Mouse (Mus musculus) spleen, adult 10 weeks (tissue): ENCODE data around the gene Cd5. TPM values are rescaled to one million over a fixed set of nuclear protein-coding genes. Genes with fewer than 3 reads are reported as not detected.

Experiments used
- polyA plus RNA-seq: library from polyadenylated mRNA; stranded (reverse); fragments of 350-450 nt; fragmentation: Illumina TruSeq; extraction: RNeasy Lipid Tissue Mini Kit (QIAGEN cat#74804); gene quantifications from one replicate; pipeline ENCODE4 v1.2.3, GENCODE M21; 2015; ENCODE audit warnings: low replicate concordance; ENCODE audit not compliant: insufficient read depth

The Cd5 gene
- 33.1 TPM for polyA plus RNA-seq

DNA sequence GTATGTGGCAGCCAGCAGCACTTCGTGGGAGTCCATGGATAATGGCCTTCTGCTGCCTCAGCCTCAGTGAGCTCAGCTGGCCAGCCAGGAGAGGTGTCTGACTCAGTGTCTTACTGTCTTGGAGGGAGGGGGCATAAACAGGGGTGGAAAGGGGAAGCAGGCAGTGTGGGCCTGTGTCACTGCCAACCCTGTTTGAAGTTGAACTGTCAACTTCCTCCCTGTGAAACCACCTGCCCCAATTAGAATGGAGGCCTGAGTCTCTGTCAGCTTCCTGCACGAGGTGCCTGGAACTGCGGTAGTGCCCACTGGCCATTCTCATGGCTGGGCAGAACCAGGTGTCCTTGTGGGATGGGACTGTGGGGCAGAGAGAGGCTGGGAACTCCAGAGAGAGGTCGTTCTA is at the start of gene Cd5:
Cd5 (minus strand) TSS at position 192 of the 400 bp plus-strand sequence.

DNA sequence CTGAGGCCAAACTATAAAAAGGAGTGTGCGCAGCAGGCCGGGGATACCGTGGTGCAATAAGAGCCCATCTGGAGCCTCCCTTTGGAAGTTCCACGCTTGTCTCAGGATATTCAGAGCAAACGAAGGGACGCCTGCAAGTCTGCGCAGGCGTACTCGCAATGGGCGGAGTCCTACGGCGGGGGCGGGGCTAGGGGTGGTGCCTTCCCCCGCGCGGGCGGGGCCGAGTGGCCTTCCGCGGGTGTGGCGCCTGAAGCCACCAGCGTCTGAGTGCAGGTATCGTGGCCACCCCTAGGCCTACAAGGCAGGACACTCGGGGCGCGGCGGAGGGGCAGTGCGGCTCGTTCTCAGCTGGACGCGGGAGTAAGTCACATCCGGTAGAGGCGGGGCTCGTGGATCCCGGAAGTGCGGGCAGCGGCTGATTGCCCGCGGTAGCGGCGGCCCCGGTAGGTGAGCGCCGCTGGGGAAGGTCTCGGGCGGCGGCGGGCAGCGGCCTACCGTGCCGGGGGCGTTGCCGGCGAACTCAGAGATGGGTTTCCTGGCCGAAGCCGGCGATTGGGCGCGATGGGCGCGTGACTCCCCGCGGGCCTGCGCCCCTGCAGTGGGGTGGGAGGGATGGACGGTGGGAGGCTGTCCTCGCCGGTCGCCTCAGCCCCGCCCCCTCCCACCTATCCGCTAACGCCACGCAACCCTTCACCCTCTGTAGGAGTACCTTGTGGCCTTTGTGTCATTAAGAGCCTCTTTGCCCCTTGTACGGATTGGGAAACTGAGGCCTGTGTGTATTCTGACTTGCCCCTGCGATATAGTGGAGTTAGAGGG is 50.1 kb downstream of the Cd5 start, which contains the start of gene Vps37c:
Vps37c (plus strand) TSS at position 199 of the 816 bp plus-strand sequence.

DNA sequence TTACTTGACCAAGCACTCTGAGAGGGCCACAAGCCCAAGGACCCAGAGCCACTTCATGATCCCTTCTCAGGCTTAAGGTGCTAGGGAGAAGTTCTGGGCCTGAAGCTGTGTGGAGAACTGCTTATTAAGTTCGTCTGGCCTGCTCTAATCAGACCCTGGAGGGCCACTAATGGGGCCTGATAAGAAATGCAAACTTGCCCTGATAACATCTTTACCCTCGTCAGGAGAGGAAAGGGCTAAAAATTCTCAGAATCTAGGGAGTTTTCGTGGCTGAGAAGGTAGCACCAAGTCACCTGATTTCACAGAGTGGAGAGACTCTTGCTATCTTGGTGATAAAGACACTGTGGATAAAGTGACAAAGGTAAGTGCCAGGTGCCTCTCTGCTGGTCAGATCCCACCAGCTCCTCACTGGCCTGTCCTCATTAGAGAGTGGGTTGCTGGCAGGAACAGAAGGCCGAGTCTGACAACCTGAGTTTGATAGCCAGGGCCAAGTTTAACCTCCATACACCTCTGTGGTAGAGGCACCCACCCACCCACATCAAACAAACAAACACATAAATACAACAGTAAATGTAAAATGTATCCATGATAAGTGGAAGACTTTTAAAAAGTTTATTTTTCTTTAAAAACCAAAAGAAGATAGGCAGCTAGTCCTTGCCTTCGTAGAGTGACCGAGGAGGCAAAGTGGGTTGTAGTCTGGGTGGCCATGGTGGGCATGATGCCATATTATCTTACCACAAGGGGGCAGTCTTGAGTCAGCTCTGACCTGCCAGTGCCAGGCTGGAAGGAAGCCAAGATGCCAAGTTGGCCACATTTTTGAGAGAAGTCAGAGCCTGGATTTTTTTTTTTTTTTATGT is 60.7 kb downstream of the Cd5 start, which contains the start of gene Pga5:
Pga5 (minus strand) TSS at position 157 of the 857 bp plus-strand sequence.

Other genes starting within 250 kb of the Cd5 start
- gene Cpsf7, start 213.7 kb downstream of the Cd5 start, polyA plus RNA-seq: 176 TPM
- gene Sdhaf2, start 212.9 kb downstream of the Cd5 start, polyA plus RNA-seq: 102 TPM
- gene Tmem216, start 182.8 kb downstream of the Cd5 start, polyA plus RNA-seq: 11.1 TPM
- 181 TPM for gene Cyb561a3, start 161.8 kb downstream of the Cd5 start, polyA plus RNA-seq
- 17.3 TPM for gene Tmem138, start 161.6 kb downstream of the Cd5 start, polyA plus RNA-seq
- gene Ddb1, start 133.7 kb downstream of the Cd5 start, polyA plus RNA-seq: 165 TPM
- gene Tkfc, start 133.3 kb downstream of the Cd5 start, polyA plus RNA-seq: 3.9 TPM
- 0.08 TPM for gene Vwce, start 104.8 kb downstream of the Cd5 start, polyA plus RNA-seq
- gene Pga5, start 60.9 kb downstream of the Cd5 start, polyA plus RNA-seq: not detected
- 11.2 TPM for gene Vps37c, start 50.3 kb downstream of the Cd5 start, polyA plus RNA-seq
- gene Cd6, start 91.1 kb upstream of the Cd5 start, polyA plus RNA-seq: 24.1 TPM
- 22.5 TPM for gene Slc15a3, start 100.7 kb upstream of the Cd5 start, polyA plus RNA-seq
- 0.36 TPM for gene Tmem132a, start 130.9 kb upstream of the Cd5 start, polyA plus RNA-seq
- gene Tmem109, start 143.0 kb upstream of the Cd5 start, polyA plus RNA-seq: 16.3 TPM
- gene Prpf19, start 156.2 kb upstream of the Cd5 start, polyA plus RNA-seq: 103 TPM
- gene Zp1, start 181.6 kb upstream of the Cd5 start, polyA plus RNA-seq: not detected
- 0.14 TPM for gene Ptgdr2, start 198.2 kb upstream of the Cd5 start, polyA plus RNA-seq
- 7.5 TPM for gene Ccdc86, start 210.3 kb upstream of the Cd5 start, polyA plus RNA-seq
- gene Ms4a10, start 235.7 kb upstream of the Cd5 start, polyA plus RNA-seq: not detected